Comparison of ENCODE assay signal across 16 mouse cellular contexts in the genomic region with DNA sequence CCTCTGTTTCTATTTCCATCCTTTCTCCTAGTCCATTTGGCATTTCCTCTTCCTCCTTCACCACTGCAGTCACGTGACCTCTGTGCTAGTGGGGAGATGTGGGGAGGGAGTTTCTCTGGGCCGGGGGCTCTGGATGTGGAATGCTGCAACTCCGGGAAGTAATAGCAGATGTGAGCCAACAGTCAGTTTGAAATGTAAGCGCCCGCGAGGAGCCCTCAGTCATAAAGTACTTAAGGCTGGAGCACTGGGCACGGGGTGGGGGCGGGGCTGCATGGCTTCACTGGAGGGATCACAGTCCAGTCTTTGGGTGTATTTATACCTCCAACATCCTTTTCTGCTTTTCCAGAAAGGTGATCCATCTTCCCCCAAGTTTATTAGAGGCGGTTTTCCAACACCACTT.
DNase-seq lines count a peak whose midpoint lies in the region; ATAC-seq and TF ChIP-seq lines count a peak whose summit lies in the region.
"Had no signal": no experiment of that assay in that cellular context is flagged by ENCODE, and none has a peak within 500 bp of the region (broad histone marks: within the 10 kb centered on the region; RNA-seq: fewer than 3 reads in every experiment).

No protein-coding gene starts in this region.

- 39% methylated on average over 9 of the region's 9 CpGs for WGBS in liver, embryonic 12.5 days (ENCODE audit: insufficient replicate concordance)
- 19% methylated on average over 9 of the region's 9 CpGs for WGBS in intestine, embryonic 14.5 days
- 14% methylated on average over 9 of the region's 9 CpGs for WGBS in limb, embryonic 14.5 days

- H3K4me3 ChIP-seq in liver, embryonic 12.5 days: no peak overlapping the region
- no peak overlapping the region for H3K4me3 ChIP-seq in intestine, embryonic 14.5 days (ENCODE audit: low read depth, low read length)
- no peak overlapping the region for H3K4me3 ChIP-seq in limb, embryonic 14.5 days (replicated peaks; ENCODE audit: low read length)
- H3K4me3 ChIP-seq: embryonic facial prominence, embryonic 15.5 days; forebrain, embryonic 12.5 days; gastrocnemius, adult 2 months; layer of hippocampus, adult 2 months had no signal

- H3K27ac ChIP-seq in liver, embryonic 12.5 days: no peak overlapping the region
- no peak overlapping the region; the same call in 1 of the 2 replicates for H3K27ac ChIP-seq in intestine, embryonic 14.5 days (ENCODE audit: low read depth)
- H3K27ac ChIP-seq in limb, embryonic 14.5 days (replicated peaks; ENCODE audit: low read depth, low read length): peak overlapping the region; percentile 67
- H3K27ac ChIP-seq: embryonic facial prominence, embryonic 15.5 days; forebrain, embryonic 12.5 days; gastrocnemius, adult 2 months; hindbrain, embryonic 14.5 days; layer of hippocampus, adult 2 months had no signal

- H3K4me1 ChIP-seq in liver, embryonic 12.5 days: no peaks in the 10 kb centered on the region
- peaks cover 11% of the 10 kb centered on the region for H3K4me1 ChIP-seq in intestine, embryonic 14.5 days (replicated peaks; ENCODE audit: control insufficient read depth, insufficient read depth, low read length)
- H3K4me1 ChIP-seq in limb, embryonic 14.5 days (ENCODE audit: control insufficient read depth, insufficient read depth, low read length): peaks cover 57% of the 10 kb centered on the region

- H3K27me3 ChIP-seq in liver, embryonic 12.5 days (replicated peaks): 0 out of 2 replicates have a peak, but pooled peaks cover 7% of the 10 kb centered on the region
- no peaks in the 10 kb centered on the region for H3K27me3 ChIP-seq in intestine, embryonic 14.5 days (replicated peaks; ENCODE audit: control insufficient read depth, insufficient read depth, low read length)
- H3K27me3 ChIP-seq in limb, embryonic 14.5 days (ENCODE audit: control insufficient read depth, insufficient read depth, low read length): no peaks in the 10 kb centered on the region
- H3K27me3 ChIP-seq: embryonic facial prominence, embryonic 15.5 days had no signal

- TF ChIP-seq POLR2A in limb, embryonic 14.5 days (IDR thresholded peaks at IDR 0.05; ENCODE audit: borderline replicate concordance, extremely low read depth, insufficient read depth, insufficient read length): no peak

- no peak overlapping the region for H3K9ac ChIP-seq in liver, embryonic 12.5 days
- H3K9ac ChIP-seq in intestine, embryonic 14.5 days (ENCODE audit: low read length): no peak overlapping the region
- H3K9ac ChIP-seq in limb, embryonic 14.5 days (ENCODE audit: low read depth, low read length, severe bottlenecking): no peak overlapping the region
- H3K9ac ChIP-seq: embryonic facial prominence, embryonic 15.5 days; forebrain, embryonic 12.5 days; hindbrain, embryonic 14.5 days had no signal

- ATAC-seq in liver, embryonic 12.5 days: no peak
- ATAC-seq in intestine, embryonic 14.5 days (replicated peaks; ENCODE audit: low FRiP score, low TSS enrichment, low read depth): peak; percentile 63
- peak; percentile 69 for ATAC-seq in limb, embryonic 14.5 days (ENCODE audit: low FRiP score, low read depth)
- ATAC-seq: Patski had no signal

- H3K36me3 ChIP-seq in liver, embryonic 12.5 days: no peaks in the 10 kb centered on the region
- no peaks in the 10 kb centered on the region for H3K36me3 ChIP-seq in intestine, embryonic 14.5 days (ENCODE audit: control insufficient read depth, insufficient read depth, low read length)
- no peaks in the 10 kb centered on the region for H3K36me3 ChIP-seq in limb, embryonic 14.5 days (ENCODE audit: control insufficient read depth, insufficient read depth, low read length)
- H3K36me3 ChIP-seq: embryonic facial prominence, embryonic 15.5 days; forebrain, embryonic 12.5 days had no signal

- no peak overlapping the region for H3K4me2 ChIP-seq in liver, embryonic 12.5 days
- peak overlapping the region; percentile 3; the same call in 1 of the 2 replicates for H3K4me2 ChIP-seq in intestine, embryonic 14.5 days (ENCODE audit: low read length)
- H3K4me2 ChIP-seq in limb, embryonic 14.5 days (replicated peaks; ENCODE audit: low read depth, low read length, severe bottlenecking): peak overlapping the region; percentile 25; the same call in 1 of the 2 replicates
- H3K4me2 ChIP-seq: embryonic facial prominence, embryonic 15.5 days; forebrain, embryonic 12.5 days; hindbrain, embryonic 14.5 days had no signal

- DNase-seq in liver: peak; percentile 5
- peak; percentile 42 for DNase-seq in embryo, embryonic 11.5 days (ENCODE audit: low read depth, low spot score)
- DNase-seq in intestine, embryonic 14.5 days (ENCODE audit: low spot score): no peak
- peak; percentile 58 for DNase-seq in limb, embryonic 14.5 days (ENCODE audit: low spot score)
- no peak for DNase-seq in layer of hippocampus, adult 9-10 months (ENCODE audit: low spot score)
- no peak for DNase-seq in urinary bladder, postnatal 4 days (ENCODE audit: low spot score in 2 of 2)
- DNase-seq: cerebellum, adult 8-10 months; gastrocnemius, adult 2 months; heart, postnatal 10 days; thymus, adult 2 months had no signal

- no peaks in the 10 kb centered on the region for H3K9me3 ChIP-seq in liver, embryonic 12.5 days (replicated peaks)
- no peaks in the 10 kb centered on the region for H3K9me3 ChIP-seq in intestine, embryonic 14.5 days (ENCODE audit: control insufficient read depth, low read length)
- H3K9me3 ChIP-seq in limb, embryonic 14.5 days (ENCODE audit: control insufficient read depth, low read length): no peaks in the 10 kb centered on the region
- H3K9me3 ChIP-seq: embryonic facial prominence, embryonic 15.5 days; forebrain, embryonic 12.5 days had no signal

Comparison
In these comparisons a context has a peak if more than half of its experiments do, and no peak if none do; other contexts are left out.
1. DNase-seq: peak in liver (single experiment), embryo, embryonic 11.5 days (single experiment) and limb, embryonic 14.5 days (single experiment); none in intestine, embryonic 14.5 days (single experiment), layer of hippocampus, adult 9-10 months (single experiment) and urinary bladder, postnatal 4 days (0 of 2).